Mouse (Mus musculus): Measurements from ENCODE around the gene Ppp1cb. TPM values are rescaled to one million over a fixed set of nuclear protein-coding genes. Genes with fewer than 3 reads are reported as not detected.

The Ppp1cb gene
- total RNA-seq, 2 experiments from 2014 or later = 371 to 381 TPM

DNA sequence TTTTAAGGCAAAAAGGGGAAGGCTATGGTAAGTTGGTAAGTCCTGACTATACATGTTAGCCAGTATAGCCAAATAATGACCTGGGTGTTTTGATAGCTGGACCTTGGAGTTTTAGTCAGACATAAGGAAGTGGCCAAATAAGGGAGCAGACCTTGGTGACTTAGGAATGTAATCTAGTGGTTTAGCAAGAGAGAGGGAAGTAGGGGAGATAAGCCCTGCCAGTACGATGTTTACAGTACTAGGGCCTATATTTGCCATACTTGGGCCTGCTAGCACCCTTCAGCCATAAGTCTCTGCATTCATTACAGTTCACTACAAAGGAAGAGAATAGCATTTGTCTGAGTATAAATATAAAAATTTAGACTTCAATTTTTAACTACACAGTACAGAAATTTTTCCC is 106.1 kb downstream of the Ppp1cb start:
- DNase-seq (ENCODE audit: low spot score in 2 of 2) = no peak
- intact Hi-C loops (cut with DNase I) = no loop called here

Other genes with a start within 250 kb of the Ppp1cb start
- 1 to 10 TPM; 2.7 to 6.3 TPM for gene Plb1, start 226.1 kb upstream of the Ppp1cb start, total RNA-seq (2021)
- 10 to 100 TPM; 13.0 to 13.6 TPM for gene Yes1, start 152.3 kb downstream of the Ppp1cb start, total RNA-seq (2021)

Data from left cerebral cortex, postnatal 14 days (tissue).